Mouse (Mus musculus) G1E (cell line): ENCODE measurements around the gene Trim47. TPM values are rescaled to one million over a fixed set of nuclear protein-coding genes. Genes with fewer than 3 reads are reported as not detected.

Source experiments
- ATAC-seq: 2 replicates; pipeline ENCODE4 v1.8.0; 2016; ENCODE audit warnings: mild to moderate bottlenecking; ENCODE audit not compliant: insufficient number of reproducible peaks, poor library complexity, low FRiP score, severe bottlenecking; ENCODE audit errors: extremely low read depth
- DNase-seq: peaks from one replicate; pipeline ENCODE4 v3.0.0; 2012; ENCODE audit warnings: low spot score
- H3K27me3 ChIP-seq: 2 replicates; pipeline ENCODE4 v1.6.1; 2012; ENCODE audit warnings: mild to moderate bottlenecking, low read length, inconsistent platforms; ENCODE audit not compliant: insufficient read depth
- H3K36me3 ChIP-seq: replicated peaks from 2 replicates; pipeline ENCODE3; 2012; ENCODE audit warnings: mild to moderate bottlenecking, inconsistent platforms
- H3K4me1 ChIP-seq: 2 replicates; pipeline ENCODE4 v1.6.1; 2012; ENCODE audit warnings: low read depth, low read length, inconsistent platforms, mixed read lengths; ENCODE audit not compliant: insufficient read depth
- H3K4me3 ChIP-seq: 2 replicates; pipeline ENCODE4 v1.5.1; 2012; ENCODE audit warnings: low read depth, mild to moderate bottlenecking, inconsistent platforms, low read length, moderate library complexity, mixed read lengths
- H3K9me3 ChIP-seq: replicated peaks from 2 replicates; pipeline ENCODE4 v1.6.1; 2012; ENCODE audit warnings: inconsistent platforms
- CTCF ChIP-seq: IDR thresholded peaks from 2 replicates; pipeline ENCODE4 v1.5.1; 2012; ENCODE audit warnings: low read depth, low read length, inconsistent platforms, mixed read lengths
- GATA1 ChIP-seq: IDR thresholded peaks from 2 replicates; pipeline ENCODE4 v1.6.1; 2012; ENCODE audit warnings: borderline replicate concordance, low read length, inconsistent platforms, mixed read lengths
- GATA2 ChIP-seq: IDR thresholded peaks from 2 replicates; pipeline ENCODE4 v1.6.1; 2012; ENCODE audit warnings: low read depth, low read length, inconsistent platforms, borderline replicate concordance
- POLR2AphosphoS5 ChIP-seq: IDR thresholded peaks from 2 replicates; pipeline ENCODE4 v1.6.1; 2012; ENCODE audit warnings: low read depth, low read length, inconsistent platforms; ENCODE audit not compliant: insufficient replicate concordance
- TAL1 ChIP-seq: conservative IDR thresholded peaks from 2 replicates; pipeline ENCODE4 v1.6.1; 2012; ENCODE audit warnings: low read depth, low read length, inconsistent platforms, mixed read lengths
- polyA plus RNA-seq: library from polyadenylated mRNA; stranded (reverse); fragments of >175 nt; gene quantifications from 2 replicates; pipeline ENCODE4 v1.2.3, GENCODE M21; 2012
- total RNA-seq, 2 experiments: library from RNA; stranded (forward) in 1 of 2; stranded (reverse) in 1 of 2; fragments of 200-1000 nt in 1 of 2; fragments of >200 nt in 1 of 2; fragmentation: Nextera tagmentation in 1 of 2; gene quantifications; 2 replicates each; pipeline ENCODE4 v1.2.3; 2014 to 2017

Gene Trim47
- total and polyA plus RNA-seq, 3 experiments: 0.27 TPM; not detected in 2

DNA sequence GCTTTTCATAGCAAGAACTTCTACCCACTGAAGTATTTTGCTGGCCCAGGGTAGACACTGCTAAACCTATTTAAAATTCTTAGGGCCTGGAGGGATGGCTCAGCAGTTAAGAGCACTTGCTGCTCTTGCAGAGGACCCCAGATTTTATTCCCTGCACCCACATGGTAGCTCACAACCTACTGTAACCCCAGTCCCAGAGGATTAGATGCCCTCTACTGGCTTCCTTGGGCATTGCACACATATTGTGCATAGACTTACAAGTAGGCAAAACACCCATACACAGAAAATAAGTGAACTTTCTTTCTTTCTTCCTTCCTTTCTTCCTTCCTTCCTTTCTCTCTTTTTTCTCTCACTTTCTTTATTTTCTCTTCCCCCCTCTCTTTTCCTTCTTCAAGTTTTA lies 9.2 kb downstream of the Trim47 start:
- Histone ChIP-seq H3K36me3 (no peaks in the 10 kb centered on the region), H3K9me3 (no peaks in the 10 kb centered on the region), H3K4me3 (no peak overlapping the region), H3K4me1 (peaks cover 8% of the 10 kb centered on the region), H3K27me3 (peaks cover 15% of the 10 kb centered on the region; the same call in 1 of the 2 replicates)
- ATAC-seq (no peak), DNase-seq (no peak)
- no peak for TF ChIP-seq TAL1

- Histone ChIP-seq H3K4me1 (peaks cover 8% of the 10 kb centered on the region), H3K9me3 (no peaks in the 10 kb centered on the region), H3K36me3 (no peaks in the 10 kb centered on the region), H3K4me3 (no peak overlapping the region), H3K27me3 (peaks cover 16% of the 10 kb centered on the region; the same call in 1 of the 2 replicates)
- no peak for ATAC-seq
- DNase-seq: no peak
- TF ChIP-seq POLR2AphosphoS5 (no peak), TAL1 (no peak), CTCF (no peak), GATA2 (no peak), GATA1 (no peak)
Measured at GRCm38 (mm10) chr11:116117241-116117640, 9.8 kb downstream of the Trim47 start.

- Histone ChIP-seq H3K4me3 (no peak overlapping the region), H3K9me3 (peaks cover 29% of the 10 kb centered on the region), H3K27me3 (peaks cover 52% of the 10 kb centered on the region), H3K4me1 (peaks cover 13% of the 10 kb centered on the region), H3K36me3 (no peaks in the 10 kb centered on the region)
- TF ChIP-seq CTCF: no peak
- no peak for TF ChIP-seq GATA1
- TF ChIP-seq POLR2AphosphoS5: no peak
- TF ChIP-seq GATA2: no peak
- ATAC-seq: no peak
- no peak for DNase-seq
Measured at GRCm38 (mm10) chr11:116111611-116112203, 15.3 kb downstream of the Trim47 start.

DNA sequence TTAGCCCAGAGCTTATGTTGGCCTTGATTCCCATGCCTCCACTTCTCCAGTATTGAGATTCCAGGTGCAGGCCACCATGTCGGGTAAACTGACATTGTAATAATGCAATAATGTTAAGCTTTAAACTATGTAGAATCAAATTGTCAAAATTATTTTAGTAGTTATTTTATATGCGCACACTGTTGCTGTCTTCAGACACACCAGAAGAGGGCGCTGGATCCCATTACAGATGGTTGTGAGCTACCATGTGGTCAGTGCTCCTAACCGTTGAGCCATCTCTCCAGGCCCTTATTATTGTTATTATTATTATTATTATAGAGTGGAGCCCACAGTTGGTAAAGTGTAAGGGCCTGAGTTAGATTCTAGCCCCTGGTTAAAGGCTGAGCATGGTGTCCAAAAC lies 15.9 kb downstream of the Trim47 start:
- ATAC-seq (no peak), DNase-seq (no peak)
- TF ChIP-seq GATA1 (no peak), CTCF (no peak), POLR2AphosphoS5 (no peak), TAL1 (no peak)
- peaks cover 55% of the 10 kb centered on the region for H3K27me3 ChIP-seq
- H3K4me3 ChIP-seq: no peak overlapping the region
- H3K9me3 ChIP-seq: peaks cover 29% of the 10 kb centered on the region
- peaks cover 19% of the 10 kb centered on the region for H3K4me1 ChIP-seq
- H3K36me3 ChIP-seq: no peaks in the 10 kb centered on the region

GRCm38 (mm10) chr11:116110540-116110939 lies 16.5 kb downstream of the Trim47 start:
- no peak for TF ChIP-seq POLR2AphosphoS5
- TF ChIP-seq GATA2: no peak
- no peak for TF ChIP-seq GATA1
- no peak for TF ChIP-seq CTCF
- TF ChIP-seq TAL1: no peak
- no peak for ATAC-seq
- DNase-seq: no peak

GRCm38 (mm10) chr11:116110131-116110530 lies 16.9 kb downstream of the Trim47 start:
- Histone ChIP-seq H3K9me3 (peaks cover 29% of the 10 kb centered on the region), H3K4me3 (no peak overlapping the region; the same call in 1 of the 2 replicates), H3K36me3 (no peaks in the 10 kb centered on the region), H3K4me1 (peaks cover 28% of the 10 kb centered on the region), H3K27me3 (peaks cover 57% of the 10 kb centered on the region)
- TF ChIP-seq GATA1 (no peak), GATA2 (no peak), CTCF (no peak), POLR2AphosphoS5 (no peak), TAL1 (no peak)
- DNase-seq (no peak), ATAC-seq (no peak)

More at GRCm38 (mm10) chr11:116110540-116110939, 16.5 kb downstream of the Trim47 start:
- Histone ChIP-seq H3K36me3 (no peaks in the 10 kb centered on the region), H3K27me3 (peaks cover 57% of the 10 kb centered on the region), H3K4me3 (no peak overlapping the region), H3K4me1 (peaks cover 24% of the 10 kb centered on the region), H3K9me3 (peaks cover 29% of the 10 kb centered on the region)
